Mouse (Mus musculus) gastrocnemius, adult 8-10 months (tissue): ENCODE results near the gene Syt6. TPM values are rescaled to one million over a fixed set of nuclear protein-coding genes. Genes with fewer than 3 reads are reported as not detected.
A peak's percentile ranks its signal among the peaks of the same experiment; 100 is the strongest.
"Not testable (repeated sequence)": the region's sequence is repeated elsewhere in the genome, so short reads cannot be mapped to it uniquely, and the experiment has no call there.

Experiments used
- DNase-seq, 2 experiments: peaks; one replicate each; pipeline ENCODE4 v3.0.0; 2022; ENCODE audit warnings: low spot score in 2 of 2
- total RNA-seq, 4 experiments: library from RNA; stranded (reverse); gene quantifications; 2 replicates each; pipeline ENCODE4 v1.2.4; 2022

The Syt6 gene
- total RNA-seq, 4 experiments from 2014 or later, result not detected

DNA sequence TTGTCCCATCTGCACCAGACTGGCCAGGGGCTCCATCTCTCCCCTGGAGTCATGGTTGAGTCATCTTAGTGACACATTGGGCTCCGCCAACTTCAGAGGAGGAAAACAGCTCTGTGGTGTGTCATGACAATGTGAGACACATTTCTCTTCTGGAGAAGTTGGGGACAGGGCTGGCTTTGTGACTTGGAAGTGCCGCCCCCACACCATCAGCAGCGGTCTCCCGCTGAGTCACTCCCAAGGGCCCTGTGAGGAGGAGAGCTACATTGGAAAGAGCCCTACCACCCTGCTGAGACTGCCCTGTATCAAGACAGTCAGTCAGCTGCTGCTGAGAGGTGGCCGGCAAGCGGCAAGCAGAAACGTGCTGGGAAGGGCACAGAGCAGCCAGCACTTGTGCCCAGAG is 26.0 kb downstream of the Syt6 start:
- DNase-seq, result no peak

DNA sequence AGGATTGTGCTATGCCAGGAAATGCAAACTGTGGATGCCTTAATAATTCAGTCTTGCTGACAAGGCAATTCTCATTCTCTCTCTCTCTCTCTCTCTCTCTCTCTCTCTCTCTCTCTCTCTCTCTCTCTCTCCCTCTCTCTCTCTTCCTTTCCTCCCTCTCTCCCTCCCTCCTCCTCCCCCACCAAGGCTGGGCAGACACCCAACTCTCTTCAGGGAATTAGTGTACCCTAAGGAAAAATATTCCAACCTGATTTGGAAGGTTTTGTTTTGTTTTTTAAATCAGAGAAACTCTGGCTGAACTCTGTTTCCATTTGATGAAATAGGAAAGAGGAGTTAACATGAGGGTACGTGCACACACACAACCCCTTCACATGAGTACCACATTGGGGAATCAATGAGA is 26.5 kb downstream of the Syt6 start:
- no peak for DNase-seq

DNA sequence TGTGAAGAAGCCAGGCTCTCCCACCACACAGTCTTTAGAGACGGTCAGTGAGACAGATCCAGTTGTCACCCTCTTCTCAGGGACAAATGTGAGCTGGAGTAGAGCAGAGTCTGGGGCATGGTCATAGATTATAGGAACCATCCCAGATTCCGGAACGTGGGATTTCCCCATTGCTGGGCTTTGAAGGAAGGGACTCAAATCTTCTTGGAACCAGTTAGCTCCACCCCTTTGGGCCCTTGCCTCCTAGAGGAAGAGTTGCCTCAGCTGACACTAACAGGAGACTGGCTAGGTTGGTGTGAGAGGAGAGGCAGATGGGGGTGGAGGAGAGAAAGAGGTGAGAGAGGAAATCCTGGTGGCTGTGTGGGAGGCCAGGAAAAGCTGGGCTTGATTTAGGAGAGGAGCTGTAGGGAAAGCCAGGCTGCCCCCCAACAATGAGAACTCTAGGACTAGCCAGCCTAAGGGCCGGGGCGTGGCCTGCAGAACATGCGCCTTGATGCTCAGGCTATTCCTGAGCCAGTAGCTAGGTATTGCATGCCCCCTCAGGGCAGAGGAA is 31.1 kb downstream of the Syt6 start:
- no peak for DNase-seq

DNA sequence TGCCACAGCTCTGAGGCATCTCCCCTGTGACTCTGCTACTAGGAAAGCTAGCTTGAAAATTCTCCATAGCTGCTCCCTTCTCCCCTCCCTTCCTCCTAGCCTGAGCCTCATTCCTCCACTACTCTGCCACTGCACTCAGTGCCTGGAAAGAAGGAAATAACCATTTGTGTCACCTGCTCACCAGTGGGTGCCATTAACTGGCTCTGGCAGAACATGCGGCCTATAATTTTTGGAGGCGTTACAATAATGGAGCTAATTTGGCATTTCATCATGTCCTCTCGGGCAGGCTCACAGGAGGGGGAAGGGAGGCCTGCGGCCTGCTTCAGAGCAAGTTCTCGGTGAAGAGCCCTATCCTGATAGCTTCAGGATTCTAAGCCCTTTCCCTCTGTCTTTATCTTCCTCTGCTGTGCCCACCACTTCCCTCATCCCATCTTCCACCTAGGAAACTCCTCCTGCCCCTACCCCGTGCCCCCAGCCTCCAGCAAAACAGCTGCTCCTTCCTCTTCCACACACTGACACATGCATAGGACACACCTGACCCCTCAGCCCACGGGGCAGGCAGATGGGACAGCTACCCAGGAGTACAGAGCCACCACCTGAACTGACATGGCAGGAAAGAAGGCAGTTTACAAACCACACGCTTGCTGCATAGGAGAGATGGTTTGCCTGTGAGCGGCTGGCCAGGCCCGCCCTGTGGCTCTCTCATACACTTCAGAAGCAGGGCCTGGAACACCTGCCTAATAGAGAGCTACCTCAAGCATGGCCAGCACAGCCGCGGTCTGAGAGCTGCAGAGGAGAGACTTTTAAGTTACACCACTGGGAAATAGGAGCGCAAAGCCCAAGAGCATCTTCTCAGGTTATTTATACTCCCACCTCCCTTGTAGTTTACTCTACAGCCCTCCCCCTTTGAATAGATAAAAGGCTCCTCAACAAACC is 31.9 kb downstream of the Syt6 start:
- no peak for DNase-seq

DNA sequence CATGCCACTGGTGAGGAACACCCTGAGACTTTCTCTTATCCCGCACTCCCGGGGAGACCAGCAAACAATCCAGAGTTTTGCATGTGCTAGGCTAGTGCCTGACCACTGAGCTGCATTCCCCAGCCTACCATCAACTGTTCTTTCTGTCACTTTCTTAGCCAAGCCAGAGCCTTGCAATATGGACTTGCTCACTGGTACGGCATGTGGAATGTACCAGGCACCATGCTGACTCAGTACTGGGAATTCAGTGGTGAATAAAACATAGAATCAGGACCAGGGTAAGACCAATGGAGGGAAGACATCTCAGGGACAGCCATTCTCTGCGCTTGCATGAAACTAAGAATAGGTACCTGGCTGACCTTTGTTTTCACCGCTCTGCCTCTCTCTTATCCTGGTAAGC is 35.2 kb downstream of the Syt6 start:
- no peak for DNase-seq

DNA sequence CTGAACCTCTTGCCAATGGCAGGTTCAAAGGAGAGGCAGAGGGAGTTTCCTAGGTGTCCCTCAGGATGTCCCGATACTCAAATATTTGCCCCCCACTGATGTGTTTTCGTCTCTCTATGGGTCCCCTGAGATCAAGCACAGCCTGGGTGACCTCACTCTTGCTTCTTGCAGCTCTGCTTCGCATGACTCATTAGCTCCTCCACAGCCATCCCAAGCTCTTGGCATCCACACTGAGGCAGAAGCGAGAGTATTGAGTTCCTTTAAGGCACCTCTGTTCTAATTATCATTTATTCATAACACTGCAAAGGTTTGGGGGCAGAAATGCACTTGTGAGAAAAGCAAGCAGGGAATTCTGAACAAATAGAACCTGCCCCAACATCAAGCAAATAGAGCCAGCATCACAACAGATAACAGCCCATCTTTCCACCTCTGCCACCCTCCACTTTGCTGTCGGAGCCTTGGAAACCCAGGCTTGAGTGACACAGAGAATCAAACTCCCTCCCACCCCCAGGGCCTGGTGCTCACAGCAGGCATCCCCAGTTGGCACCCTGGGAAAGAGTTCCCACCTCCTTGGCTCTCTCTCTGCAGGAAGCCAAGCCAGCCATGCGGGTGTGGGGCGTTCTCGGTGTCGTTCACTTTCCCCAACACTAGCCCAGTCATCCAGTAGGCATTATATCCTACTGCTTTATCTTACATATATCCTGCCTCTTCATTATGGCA is 37.8 kb downstream of the Syt6 start:
- peak in 1 of 2 experiments; percentile 13 for DNase-seq

DNA sequence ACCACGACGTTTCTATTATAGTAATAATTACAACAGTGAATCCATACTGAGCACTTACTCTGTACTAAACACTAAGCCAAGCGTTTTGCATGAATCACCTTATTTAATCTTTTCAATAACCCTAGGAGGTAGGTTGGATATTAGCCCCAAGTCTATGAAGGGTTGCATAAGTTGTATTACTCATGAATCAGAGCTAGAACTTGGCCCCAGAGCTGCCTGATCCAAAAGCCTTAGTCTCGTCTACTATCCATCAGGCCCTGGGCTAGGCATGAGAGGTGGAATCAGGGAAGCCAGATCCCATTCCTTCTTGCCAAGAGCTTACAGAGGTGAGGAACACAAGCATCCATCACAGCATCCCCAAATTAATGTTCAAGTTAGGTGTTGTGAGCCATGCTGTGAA is 40.6 kb downstream of the Syt6 start:
- DNase-seq, result no peak

DNA sequence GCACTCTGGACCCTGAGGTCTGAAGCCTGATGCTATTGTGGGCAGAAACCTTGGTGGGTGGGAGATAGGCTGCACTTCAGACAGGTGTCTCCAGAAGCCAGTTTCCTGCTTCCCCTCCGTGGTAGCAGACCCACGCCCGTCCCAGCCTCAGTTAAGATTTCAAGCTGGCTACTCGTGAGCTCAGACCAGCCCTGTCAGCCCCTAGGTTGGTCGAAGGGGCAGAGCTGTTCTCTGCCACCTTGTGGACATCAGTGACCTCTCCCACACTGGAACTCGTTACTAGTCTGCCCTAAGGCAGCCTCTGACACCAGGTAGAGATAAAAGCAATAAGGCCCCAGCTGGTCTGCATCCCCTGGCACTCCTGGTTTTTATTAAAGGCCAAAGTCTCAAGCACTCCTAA is 42.0 kb downstream of the Syt6 start:
- no peak for DNase-seq

DNA sequence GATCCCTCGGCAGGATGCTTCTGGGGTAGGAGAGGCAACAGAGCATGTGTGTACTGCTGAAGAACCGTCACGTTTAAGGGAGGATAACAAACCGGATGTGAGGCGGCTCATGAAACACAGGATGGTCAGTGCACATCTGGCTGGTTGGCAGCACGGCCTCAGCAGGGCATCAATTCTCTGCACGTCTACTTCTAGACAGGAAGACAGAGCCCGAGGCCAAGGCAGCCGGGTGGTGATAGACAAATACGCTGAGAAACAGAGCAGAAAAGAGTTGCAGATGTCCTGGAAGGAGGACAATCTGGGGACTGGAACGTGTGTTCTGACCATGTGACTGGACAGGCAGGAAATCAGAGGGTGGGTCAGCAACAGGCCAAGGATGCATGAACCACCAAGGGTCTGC is 45.1 kb downstream of the Syt6 start:
- DNase-seq, result no peak

DNA sequence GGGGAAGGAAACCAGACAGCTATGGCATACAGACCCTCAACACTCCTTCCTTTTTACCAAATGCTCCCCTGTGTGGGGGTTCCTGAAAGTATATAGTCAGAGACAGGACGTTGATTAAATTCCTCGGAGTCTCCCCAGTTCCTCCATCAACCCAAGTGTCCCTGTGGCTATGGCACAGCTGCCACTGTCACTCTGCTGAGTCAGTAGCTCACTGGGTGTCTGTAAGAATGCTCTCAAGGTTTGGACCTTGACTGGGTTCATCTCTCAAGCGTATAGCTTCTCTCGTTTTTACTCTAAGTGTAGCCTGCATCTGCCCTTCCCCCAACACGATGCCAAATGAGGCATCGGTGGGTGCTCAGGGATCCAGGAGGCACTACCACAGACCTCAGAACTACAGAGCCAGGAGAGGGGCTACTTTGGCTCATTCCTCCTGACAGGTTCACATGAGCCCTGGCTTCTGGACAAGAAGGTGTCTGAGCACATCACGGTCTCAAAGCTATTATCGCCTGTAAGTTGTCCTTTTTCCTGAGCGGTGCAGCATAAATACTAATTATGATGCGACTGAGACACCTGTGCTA is 49.0 kb downstream of the Syt6 start:
- no peak for DNase-seq

DNA sequence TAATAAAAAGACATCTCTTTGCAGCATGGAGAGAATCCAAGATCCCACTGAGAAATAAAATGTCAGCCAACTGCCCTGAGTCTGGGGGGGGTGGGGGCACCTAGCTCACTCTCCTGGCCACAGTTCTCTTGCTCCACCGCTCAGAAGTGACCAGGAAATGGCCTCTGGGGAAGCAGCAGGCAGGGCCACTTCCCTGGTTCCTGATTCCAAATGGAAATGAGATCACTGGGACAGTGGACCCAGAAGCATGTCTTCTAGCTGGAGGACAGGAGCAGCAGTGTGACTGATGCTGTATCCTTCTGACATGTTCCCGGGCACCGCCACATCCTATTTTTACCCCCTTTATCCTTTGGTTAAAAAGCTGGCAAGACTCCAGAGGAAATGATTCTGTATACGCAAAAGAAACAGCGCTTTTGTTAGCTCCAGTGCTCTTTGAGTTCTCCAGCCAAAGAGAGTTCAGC is 49.6 kb downstream of the Syt6 start:
- DNase-seq, result no peak

DNA sequence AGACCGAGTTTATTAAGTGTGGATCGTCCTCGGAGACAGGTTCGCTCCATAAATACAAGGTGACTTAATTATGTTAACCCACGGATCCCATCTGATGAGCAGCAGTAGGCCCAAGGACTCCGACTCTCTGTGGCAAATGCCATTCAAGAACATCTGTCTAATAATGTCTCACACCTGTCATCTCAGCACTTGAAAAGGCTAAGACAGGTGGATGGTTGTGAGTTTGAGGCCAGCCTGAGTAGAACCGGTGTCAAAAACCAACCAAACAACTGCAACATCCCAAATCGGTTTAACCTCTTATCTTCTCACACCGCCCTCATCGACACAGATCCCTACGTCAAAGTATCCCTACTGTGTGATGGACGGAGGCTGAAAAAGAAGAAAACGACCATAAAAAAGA is 50.1 kb downstream of the Syt6 start:
- no peak for DNase-seq

DNA sequence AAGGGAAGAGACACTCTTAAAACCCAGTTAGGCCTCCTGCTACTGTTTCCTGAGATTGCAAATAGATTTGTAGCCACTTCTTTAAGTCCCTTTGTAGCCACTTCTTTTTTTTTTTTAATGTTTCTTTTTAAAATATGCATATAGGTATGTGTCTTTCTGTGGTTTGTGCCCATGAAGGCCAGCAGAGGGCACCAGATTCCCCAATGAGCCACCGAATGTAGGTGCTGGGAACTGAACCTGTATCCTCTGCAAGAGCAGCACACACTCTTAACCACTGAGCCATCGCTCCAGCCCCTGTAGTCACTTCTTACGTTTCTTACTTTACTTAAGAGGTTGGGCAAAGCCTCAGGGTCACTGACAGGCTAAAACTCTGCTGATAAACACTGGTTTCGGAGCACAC is 51.5 kb downstream of the Syt6 start:
- DNase-seq, result no peak

DNA sequence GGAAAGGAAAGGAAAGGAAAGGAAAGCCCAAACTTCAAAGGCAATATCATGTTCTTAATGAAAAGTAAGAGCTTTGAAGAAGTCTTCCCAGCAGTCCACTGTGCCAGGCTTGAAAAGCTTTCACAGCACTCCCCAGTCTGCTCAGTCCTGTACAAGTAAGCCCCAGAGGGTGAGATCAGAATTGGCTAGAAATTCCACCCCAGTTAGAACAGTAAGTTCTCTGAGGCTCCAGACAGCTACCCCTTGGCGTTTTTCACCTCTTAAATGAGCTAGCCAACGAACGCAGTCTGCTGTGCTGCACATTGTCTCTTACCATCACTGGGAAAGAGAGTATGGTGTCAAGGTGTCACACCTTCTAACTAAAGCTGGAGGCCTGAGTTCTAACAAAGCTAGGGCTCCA is 52.6 kb downstream of the Syt6 start:
- DNase-seq, result no peak

DNA sequence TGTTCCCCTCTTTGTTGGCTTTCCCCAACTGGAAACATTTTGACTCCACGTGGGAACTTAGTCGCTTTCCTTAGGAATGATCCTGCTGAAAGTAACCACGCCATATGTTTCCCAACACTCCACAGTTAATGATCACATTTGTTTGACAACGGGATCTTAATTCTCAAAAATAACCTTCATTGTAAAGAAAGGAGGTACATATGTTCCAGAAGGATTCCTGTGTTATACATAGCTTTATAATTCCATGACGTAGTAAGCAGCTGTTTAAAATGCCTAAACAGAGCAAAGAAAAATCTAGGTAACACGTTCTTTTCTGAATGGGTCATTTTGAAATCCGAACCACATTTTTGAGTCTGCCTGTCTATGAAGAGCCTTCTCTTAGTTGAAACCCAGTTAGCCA is 58.1 kb downstream of the Syt6 start:
- no peak for DNase-seq

DNA sequence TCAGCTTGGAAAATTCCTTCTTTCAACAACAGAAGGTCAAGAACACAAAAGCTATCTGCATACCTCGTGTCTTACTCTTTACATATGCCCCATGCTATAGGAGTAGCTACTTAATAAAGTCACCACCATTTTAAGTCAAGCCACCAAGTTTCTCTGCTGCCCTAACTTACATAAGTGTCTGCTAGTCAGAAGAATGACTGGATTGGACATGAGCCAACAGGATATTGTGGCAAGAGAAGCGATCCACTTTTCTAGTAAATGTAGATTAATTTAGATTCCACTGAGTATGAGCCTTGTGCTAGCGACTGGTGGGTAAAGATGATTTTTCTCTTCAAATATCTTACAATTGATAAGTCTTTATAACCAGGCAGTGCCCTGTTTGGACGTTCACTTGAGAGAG is 58.8 kb downstream of the Syt6 start:
- DNase-seq, result no peak

DNA sequence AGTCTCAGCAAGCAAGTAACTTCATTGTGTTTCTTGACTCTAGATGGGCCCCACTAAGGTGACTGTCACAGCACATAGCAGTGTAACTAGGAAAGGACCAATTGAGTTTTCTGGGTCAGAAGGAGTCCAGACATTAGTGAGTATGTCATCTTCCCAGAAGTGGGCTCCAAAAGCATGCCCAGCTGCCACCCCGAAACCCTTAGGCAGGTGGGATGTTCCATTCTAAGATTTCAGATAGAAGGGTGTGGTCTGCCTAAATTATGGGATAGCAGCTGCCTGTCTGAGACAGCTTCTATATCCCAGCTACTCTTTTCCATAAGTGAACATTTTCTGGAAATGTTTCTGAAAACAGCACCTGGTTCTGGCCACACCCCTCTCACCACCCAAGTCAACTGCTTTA is 59.2 kb downstream of the Syt6 start:
- no peak for DNase-seq

DNA sequence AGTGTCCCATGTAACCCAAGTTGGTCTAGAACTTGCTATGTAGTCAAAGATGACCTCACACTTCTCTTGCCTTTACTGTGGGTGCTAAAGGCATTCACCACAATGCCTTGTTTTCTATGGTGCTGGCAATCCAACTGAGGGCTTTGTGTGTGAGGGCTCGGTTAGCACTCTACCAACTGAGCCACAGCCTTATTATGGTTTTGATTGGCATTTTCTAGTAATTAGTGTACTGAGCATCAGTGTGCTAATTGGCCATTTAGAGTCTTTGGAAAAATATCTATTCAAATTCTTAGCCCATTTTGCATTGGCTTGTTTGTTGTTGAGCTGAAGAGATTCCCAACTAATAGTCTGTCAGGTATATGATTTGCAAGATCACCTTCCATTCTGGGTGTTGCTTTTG is 62.6 kb downstream of the Syt6 start:
- no peak for DNase-seq

DNA sequence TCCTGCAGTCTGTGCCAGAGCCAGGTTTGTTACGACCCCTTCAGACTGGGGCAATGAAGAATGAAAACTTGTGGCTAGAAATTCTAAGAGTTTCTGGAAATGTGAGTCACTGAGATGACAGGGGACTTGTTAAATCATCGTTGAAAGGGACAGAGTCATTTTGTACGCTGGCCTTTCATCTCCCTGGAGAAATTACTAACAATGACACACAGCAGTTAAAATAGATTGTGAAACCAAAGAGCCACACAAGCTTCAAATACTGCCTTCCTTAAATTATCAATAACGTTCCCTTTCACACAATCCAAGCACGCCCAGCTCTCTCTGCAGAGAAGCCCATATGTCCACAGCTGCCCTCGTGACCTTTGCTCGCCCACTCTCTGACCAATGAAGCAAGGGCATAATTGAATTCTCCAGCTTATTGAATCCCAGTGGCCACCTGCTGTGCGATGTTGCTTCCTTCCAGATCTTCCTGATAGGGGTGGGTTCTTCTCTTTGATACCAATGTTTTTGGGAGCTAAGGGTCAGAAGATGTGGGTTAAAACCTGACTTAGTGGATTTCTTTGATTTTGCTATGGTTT is 65.3 kb downstream of the Syt6 start:
- DNase-seq, result no peak

DNA sequence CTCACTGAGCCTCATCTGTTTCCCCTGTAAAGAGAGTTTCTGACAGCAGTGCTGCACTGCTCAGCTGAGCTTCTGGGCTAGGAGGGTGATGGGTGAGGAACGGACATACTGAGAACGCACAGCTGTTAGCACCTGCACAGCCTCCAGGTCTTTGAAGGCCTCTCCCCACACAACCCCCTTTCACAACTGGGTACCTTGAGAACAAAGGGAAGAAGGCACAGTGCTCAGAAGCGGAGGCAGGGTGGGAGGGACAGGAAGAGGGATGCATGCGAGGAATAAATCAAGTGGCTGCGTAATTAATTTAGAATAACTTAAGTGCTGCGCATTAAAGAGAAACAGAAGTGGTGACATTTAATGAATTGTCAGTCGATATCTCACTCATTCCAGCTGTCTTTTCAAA is 66.3 kb downstream of the Syt6 start:
- DNase-seq, result no peak

DNA sequence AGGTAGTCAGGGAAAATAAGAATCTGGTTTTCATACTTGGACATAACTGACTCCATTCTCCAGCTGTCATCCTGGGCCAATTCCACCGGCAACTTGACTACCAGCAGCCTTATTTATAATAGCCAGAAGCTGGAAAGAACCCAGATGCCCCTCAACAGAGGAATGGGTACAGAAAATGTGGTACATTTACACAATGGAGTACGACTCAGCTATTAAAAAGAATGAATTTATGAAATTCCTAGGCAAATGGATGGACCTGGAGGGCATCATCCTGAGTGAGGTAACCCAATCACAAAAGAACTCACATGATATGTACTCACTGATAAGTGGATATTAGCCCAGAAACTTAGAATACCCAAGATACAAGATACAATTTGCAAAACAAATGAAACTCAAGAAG is 70.9 kb downstream of the Syt6 start, which contains the start of gene Atg4a-ps:
Atg4a-ps (minus strand) TSS at position 101 of the 400 bp plus-strand sequence.
- not testable (repeated sequence) for DNase-seq
